Mouse (Mus musculus) heart, adult 8-10 months (tissue): ENCODE data around the gene Vmn2r105. TPM values are rescaled to one million over a fixed set of nuclear protein-coding genes. Genes with fewer than 3 reads are reported as not detected.

Experiments
- DNase-seq: peaks from one replicate; pipeline ENCODE4 v3.0.0; 2022; ENCODE audit warnings: low spot score
- total RNA-seq, 4 experiments: library from RNA; stranded (reverse); gene quantifications; 2 replicates each; pipeline ENCODE4 v1.2.4; 2022

The Vmn2r105 gene
- not detected for total RNA-seq

DNA sequence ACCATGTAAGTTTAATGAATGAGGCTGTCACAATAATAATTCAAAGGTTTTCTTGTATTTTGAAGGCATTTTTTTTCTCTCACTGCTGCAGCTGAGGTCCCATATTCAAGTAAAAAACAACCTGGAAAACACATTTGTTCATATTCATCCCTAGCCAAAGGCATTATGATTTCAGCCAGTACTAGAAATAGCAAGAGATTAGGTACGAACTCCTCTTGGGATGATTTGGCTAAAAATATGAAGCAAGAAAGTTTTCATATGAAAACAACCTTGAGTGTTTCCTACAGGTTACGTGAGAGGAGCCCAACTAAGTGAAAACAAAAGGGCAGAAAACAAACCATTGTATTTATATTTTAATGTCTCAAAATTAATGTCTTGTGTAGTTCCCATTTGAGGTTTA lies at the start of gene Vmn2r105:
Gene Vmn2r105, minus strand, starts transcription at position 101 of the 400 bp plus-strand sequence.
- DNase-seq: no peak

DNA sequence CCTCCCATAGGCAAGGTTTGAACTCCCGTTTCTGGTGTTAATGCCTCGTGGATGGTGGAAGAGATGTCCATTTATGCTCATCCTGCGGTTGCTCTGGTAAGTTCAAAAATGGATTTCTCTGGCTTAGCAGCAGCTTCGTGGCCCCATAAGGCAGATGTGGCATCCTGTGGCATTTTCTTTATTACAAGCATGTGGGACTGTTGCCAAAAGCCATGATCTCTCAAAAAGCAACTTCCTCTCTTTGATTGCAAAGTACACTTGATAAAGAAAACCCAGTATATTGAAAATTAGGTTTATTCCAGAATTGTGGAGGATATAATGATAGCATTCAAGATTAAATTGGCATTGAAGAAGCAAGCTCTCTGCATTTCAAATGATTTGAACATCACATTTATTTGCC lies 20.7 kb upstream of the Vmn2r105 start:
- DNase-seq: no peak

DNA sequence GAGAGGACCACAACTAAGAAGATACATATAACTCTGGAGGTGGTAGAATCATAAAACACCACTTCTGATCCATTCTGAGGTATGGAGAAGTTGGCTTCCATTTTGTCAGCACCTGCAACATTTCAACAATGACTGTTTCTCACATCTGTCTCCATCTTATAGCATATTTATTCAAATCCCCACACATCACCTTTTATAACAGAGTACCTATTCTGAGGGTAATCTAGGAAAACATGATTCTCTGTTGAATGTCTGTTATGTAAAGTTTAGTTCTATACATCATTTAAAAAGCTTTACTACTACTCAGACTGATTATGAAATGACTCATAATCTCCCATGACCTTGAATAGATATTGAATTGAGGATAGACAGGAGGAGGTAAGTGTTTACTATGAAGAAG lies 51.9 kb downstream of the Vmn2r105 start, which contains the start of gene Fpr-rs6:
Gene Fpr-rs6, minus strand, starts transcription at position 101 of the 400 bp plus-strand sequence.
- DNase-seq: no peak

Other genes starting within 250 kb of the Vmn2r105 start
- gene Vmn2r104, start 186.7 kb downstream of the Vmn2r105 start, total RNA-seq: not detected
- gene Fpr-rs7, start 120.8 kb downstream of the Vmn2r105 start, total RNA-seq: not detected
- not detected for gene Fpr-rs6, start 52.0 kb downstream of the Vmn2r105 start, total RNA-seq
- gene Vmn2r106, start 50.5 kb upstream of the Vmn2r105 start, total RNA-seq: not detected
- not detected for gene Vmn2r107, start 110.2 kb upstream of the Vmn2r105 start, total RNA-seq
- gene Vmn1r224, start 179.1 kb upstream of the Vmn2r105 start, total RNA-seq: not detected
- under 1 TPM in 1 of 4 experiments, not detected in 3; 0.03 TPM for gene Vmn2r108, start 246.3 kb upstream of the Vmn2r105 start, total RNA-seq